Mouse (Mus musculus): ENCODE results near the gene Epha2.

- peak; percentile 13; the same call in 1 of the 2 replicates for TF ChIP-seq CTCF (IDR thresholded peaks at IDR 0.05; ENCODE audit: control insufficient read depth, insufficient read depth, low read length)
- TF ChIP-seq POLR2A (IDR thresholded peaks at IDR 0.05; ENCODE audit: borderline replicate concordance, control insufficient read depth, low read depth, low read length): no peak
Observed at GRCm38 (mm10) chr4:141268350-141268749, 32.7 kb upstream of the Epha2 start.
